Mouse (Mus musculus) urinary bladder, adult 2 months (tissue): Measurements from ENCODE around the gene Gnb3. TPM values are rescaled to one million over a fixed set of nuclear protein-coding genes. Genes with fewer than 3 reads are reported as not detected.

Source experiments
- DNase-seq: peaks from one replicate; pipeline ENCODE4 v3.0.0; 2022; ENCODE audit warnings: low spot score
- polyA plus RNA-seq: library from polyadenylated mRNA; depleted of rRNA; stranded (reverse); fragments of >200 nt; gene quantifications from 2 replicates; pipeline ENCODE4 v1.2.3, GENCODE M21; 2012; rRNA removed

Gnb3 gene
- 0.21 and 0.32 TPM in 2 replicates for polyA plus RNA-seq

DNA sequence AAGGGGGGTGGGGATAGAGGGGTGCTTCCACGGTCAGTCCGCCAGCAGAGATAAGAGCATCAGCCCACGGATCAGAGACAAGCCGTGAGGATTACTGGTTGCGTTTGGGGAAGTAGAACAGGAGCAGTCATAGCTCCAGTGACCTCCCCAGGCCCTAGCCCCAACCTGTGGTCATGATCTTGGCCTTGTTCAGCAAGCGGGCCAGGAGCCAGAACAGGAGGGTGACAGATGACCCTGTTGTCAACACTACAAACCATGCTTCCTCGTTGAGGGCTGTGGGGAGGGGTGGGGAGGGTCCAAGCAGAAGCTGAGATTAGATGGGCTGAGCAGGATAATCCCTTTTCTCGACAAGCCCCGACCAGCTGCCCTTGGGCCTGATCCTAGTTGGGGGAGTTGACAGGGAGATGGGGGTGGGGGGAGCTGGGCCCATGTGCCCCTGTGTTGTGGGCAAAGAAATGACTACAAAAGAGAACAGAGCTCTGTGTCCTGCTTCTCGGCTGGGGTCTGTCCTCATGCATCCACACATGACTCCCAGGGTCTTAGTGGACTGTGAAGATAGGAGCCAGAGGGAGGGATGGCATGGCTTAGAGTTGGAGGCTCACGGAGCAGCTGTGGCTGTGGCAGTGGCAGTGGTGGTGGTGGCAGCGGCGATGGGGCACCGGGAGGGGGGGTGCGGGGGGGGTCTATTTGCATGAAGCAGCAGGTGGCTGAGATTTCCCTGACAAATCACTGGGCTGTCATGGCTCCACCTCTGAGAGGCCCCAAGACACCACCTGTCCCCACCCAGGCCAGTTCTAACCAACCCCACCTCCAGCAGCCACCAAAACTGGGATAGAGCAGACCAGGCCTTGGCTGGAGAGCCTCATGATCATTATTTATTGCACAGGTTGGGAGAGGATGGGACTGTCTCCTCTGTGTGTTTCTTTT, at the start of gene Gnb3:
Gene Gnb3, minus strand, starts transcription at position 35 of the 927 bp plus-strand sequence.
- DNase-seq = no peak

DNA sequence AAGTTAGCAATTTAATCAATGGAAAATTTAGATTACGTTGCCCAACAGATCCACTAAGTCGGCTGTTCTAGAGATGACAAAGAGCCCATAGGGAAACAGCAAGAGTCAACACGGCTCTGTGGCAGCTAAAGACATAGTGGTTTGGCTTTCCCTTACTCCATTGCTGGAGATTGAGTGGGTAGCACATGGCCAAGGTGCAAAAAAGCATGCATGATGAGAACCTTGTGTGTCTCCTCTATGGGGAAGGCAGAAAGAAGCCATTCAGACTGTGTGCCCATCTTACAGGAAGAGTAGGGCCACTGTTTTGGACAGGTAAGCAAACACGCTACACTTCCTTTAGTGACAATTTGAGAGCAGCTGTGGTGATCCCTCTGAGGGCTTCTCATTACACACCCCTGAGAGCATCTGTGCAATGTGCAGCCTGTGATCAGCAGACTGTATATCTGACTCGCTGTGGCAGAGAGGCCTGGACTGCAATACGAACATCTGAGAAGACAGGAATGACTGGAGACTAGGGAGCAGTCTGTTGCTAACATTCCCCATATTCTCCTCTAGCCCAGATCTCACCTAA, 48.6 kb upstream of the Gnb3 start:
- DNase-seq = no peak

DNA sequence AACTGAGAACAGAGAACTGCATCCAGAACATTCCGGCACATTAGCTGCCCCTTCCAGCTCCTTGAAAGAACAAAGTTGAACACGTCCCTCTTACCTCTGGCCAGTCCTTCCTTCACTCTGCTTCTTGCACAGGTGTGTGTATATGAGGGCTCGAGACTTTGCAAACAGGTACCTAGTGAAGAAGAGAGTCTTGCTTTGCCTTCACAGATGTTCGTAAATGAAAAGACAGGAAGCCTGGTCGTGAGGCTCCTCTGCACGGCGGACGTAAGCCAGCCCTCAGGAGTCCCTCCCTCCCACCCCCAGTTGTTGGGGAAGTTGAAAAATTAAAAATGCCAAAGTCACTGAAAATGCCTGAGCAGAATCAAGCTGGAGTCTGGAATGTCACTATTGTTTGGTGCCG, 47.9 kb upstream of the Gnb3 start, which contains the start of gene Cd4:
Gene Cd4, minus strand, starts transcription at position 236 of the 400 bp plus-strand sequence.
- DNase-seq = no peak

GRCm38 (mm10) chr6:124885956-124886381, 45.9 kb upstream of the Gnb3 start:
- no peak for DNase-seq

DNA sequence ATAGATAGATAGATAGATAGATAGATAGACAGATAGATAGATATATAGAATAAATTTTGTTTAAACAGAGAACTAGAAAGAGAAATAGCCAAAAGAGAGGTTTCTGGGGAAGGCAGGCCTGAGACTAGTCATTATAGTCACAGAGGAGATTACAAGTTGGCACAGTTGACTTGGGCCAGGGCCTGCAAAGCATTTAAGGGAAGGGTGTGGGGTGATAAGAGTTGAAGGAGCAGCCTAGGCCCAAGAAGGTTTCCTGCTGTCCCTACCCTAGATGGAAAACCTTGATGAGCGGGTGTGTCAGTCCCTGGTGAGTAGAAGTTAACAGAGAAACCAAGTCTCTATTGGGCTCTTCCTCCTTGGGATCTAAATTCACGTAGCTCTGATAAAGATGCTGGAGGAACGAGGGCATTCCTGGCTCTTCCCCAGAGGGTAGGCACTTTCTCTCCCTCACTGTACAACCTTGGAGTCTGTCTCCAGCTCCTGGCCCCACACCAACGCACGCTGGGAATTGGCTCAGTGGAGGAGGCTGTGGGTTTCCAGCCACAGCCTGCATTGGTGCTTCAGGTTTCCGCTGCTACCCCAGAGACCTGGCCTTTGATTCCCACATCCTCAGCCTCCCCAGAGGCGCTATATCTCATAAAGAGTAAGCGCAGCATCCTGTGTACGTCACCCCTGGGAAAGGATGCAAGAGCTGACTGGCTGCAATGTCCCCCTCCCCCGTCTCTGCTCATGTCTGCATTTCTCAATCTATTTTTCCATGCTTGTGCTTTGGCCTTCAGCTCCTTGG, 44.8 kb upstream of the Gnb3 start:
- no peak for DNase-seq

- DNase-seq = no peak
Measured at GRCm38 (mm10) chr6:124883351-124883750, 43.3 kb upstream of the Gnb3 start.

GRCm38 (mm10) chr6:124881821-124882220, 41.7 kb upstream of the Gnb3 start:
- no peak for DNase-seq

DNA sequence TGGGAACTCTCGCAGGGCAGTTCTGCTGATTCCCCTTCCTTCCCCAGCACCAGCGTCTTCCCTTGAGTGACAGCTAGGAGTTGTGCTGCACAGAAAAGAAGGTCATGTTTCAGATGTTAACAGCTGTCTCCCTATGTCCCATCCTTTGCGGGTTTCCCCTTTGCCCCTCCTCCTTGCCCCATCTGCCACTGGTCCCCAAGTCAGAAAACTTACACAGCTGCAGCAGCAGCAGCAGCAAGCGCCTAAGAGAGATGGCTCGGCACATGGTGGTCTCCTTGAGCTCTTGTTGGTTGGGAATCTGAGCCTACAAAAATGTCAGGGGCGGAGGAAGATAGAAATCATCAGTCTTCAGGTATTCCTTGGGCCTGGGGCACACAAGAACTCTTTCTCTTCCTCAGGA, 39.3 kb upstream of the Gnb3 start:
- no peak for DNase-seq

DNA sequence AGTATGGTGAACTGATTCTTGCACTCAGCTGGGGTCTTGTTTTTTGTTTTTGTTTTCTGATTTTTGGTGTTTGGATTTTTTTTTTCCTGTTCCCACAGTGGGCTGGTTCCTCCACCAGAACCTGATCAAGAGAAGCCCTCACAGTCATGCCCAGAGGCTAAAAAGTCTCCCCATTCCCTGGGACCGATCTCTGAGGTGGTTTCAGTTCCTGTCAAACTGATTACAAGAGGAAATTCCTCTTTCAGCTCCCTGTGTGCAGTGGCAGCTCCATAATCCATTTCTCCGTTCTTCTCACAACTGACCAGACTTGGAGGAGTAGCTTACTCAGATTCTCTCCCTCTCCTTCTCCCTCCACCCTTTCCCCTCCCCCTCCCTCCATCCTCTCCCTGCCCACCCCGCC, 34.3 kb upstream of the Gnb3 start:
- DNase-seq = no peak

DNA sequence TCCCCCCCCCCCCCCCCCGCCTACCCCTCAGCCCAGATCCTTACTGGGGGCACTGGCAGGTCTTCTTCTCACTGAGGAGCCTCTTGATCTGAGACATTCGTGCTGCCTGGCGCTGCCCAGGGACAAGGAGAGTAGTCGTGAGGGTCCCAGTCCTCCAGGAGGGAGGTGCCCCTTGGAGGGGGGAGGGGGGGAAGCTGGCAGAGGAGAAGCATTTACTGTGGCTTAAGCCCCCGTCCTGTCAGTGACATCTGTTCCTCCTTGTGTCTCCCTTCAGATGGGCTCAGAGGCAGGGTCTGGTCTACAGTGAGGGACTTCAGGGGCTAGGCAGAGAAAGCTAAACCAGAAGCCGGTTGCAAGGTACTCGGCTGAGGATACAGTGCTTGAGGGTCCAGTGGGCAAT, 26.5 kb upstream of the Gnb3 start:
- DNase-seq = no peak

- no peak for DNase-seq
Measured at GRCm38 (mm10) chr6:124865766-124866362, 25.8 kb upstream of the Gnb3 start.

GRCm38 (mm10) chr6:124863658-124864298, 23.7 kb upstream of the Gnb3 start, which contains the start of gene Gpr162:
Gene Gpr162, minus strand, starts transcription at chr6:124863983.
- peak; percentile 53 for DNase-seq

DNA sequence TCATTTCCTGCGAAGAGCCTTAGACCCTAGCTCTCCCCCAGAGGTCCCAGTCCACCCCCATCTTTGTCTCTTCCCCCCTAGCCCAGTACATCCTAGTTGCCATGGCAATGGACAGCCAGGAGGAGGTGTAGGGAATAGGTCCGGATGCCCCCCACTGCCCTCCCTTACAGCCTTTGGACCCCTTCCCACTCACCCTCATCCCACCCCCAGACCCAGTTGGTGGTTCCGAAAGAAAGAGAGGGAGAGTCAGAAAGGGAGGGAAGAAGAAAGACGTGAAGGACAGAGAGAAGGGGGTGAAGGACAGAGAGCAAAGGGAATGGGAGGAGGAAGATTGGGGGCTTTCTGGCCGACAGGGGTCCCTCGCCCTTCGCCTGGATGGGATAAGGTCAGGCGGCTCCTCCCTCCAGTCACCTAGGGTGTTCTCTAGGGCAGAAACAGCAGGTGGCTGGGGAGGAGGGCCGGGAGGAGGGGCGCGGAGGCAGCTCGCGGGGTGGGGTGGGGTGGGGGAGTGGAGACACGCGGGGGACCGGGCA, 23.1 kb upstream of the Gnb3 start:
- no peak for DNase-seq

DNA sequence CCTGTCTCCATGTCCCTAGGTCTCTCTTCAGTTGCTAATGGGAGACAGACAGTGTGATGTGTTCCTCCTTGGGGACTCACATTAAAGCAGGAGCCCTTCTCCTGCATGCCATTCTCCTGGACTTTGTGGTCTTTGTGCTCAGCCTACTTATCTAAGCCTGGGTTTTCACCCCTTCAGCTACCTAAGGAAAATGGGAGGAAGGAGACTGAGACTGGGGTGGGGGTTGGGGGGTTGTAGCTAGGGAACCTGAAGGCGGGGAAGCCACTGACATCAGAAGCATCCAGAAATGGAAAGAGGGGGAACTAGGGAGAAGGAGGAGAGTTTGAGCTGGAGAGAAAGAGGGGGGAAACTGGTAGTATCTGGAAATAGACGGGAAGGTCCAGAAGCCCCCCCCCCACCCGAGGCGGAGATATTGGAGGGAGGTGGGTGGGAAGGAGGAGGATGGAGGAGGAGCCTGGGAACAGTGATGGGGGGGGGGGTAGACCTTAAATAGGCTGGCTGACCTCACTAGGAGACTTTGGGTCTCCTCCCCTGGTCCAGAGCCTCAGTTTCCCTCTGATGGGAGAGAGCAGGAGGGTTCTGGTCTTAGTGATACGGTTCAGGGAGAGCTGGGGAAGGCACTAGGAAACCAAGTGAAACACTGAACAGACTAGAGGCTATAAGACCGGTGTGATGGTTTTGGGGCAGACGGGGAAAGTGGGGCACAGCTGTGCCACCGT, 22.5 kb upstream of the Gnb3 start:
- no peak for DNase-seq

DNA sequence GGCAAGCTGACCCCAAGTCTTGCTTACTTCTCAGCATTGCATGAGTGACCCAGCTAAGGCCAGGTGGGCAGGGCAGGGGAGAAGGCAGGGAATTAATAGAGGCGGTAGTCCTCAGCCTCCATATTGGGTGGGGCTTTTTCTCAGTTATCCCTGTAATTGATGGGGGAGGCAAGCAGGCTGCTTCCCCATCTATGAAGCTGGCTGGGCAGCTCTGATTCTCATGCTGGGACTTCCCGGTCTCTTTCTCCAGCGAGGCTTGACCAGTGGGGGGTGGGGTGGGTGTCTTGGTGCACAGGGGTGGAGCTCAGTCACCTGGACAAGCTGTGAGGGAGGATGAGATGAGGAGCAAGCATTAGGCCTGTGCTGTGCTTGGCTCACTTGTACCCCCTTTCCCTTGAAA, 21.7 kb upstream of the Gnb3 start:
- DNase-seq = no peak

- DNase-seq = no peak
Measured at GRCm38 (mm10) chr6:124861266-124861665, 21.2 kb upstream of the Gnb3 start.

DNA sequence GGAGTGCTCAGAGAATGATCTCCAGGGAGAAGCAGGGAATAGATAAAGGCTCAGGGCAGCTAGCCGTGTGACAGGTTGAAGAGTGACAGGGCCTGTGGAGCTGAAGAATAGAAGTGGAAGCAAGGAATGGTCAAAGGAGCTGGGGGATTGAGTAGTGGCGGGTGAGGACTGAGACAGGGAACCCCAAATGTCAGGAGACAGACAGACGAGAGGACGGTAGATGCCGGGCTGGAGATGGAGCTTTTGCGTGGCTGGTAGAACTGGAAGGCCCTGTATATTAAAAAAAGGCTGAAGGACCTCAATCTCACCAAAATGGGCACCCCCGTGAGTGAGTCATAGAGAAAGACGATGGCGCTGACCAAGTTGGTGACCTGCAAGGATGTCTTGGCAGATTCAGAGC, 20.4 kb upstream of the Gnb3 start:
- no peak for DNase-seq

DNA sequence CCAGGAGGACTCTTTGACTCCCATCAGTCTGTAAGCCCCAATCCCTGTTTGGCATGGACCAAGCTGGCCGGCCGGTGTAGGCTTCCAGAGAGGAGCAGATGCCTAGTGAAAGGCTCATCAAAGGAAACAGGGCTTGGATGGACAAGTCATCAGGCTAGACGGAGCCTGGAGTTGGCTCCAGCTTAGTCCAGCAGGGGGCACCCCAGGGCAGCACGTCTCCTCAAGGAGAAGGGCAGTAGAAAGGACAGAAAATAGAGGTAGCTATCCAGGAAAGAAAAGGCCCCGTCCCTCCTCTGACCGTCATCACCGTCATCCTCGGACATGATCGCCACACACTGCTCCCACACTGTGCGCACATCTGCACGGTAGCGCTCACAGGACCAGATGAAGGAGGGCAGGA, 19.6 kb upstream of the Gnb3 start:
- DNase-seq = peak; percentile 73

GRCm38 (mm10) chr6:124858561-124859318, 18.7 kb upstream of the Gnb3 start:
- DNase-seq = no peak
